Mouse (Mus musculus): ENCODE measurements around the gene Hoxd9. TPM values are rescaled to one million over a fixed set of nuclear protein-coding genes. Genes with fewer than 3 reads are reported as not detected.

Hoxd9 gene
- total and polyA plus RNA-seq, 2 experiments from 2014 or later, result not detected

DNA sequence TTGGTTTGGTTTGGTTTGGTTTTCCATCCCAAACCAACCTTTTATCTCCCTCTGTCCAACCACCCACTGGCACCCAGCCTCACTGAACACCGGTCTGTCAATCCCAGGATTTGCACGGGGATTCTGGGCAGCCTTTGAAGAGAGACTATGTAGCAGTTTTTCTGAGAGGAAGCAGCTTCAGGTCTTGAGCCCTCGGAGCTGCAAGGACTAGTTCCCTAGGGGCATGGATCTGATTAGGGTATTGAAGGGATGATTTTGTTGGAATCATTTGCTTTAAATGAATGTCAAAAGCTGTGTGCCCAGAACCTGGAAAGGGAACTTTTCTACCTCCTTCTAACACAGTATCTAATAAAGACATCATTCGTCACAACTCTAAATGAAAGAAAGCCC, 40.9 kb upstream of the Hoxd9 start:
- Histone ChIP-seq H3K4me1 (ENCODE audit: insufficient read depth) (no peaks in the 10 kb centered on the region), H3K9me3 (ENCODE audit: low read length) (no peaks in the 10 kb centered on the region), H3K4me2 (ENCODE audit: low read depth) (no peak overlapping the region), H3K36me3 (ENCODE audit: insufficient read depth) (no peaks in the 10 kb centered on the region), H3K27me3 (ENCODE audit: insufficient read depth, low read length) (peaks cover 67% of the 10 kb centered on the region), H3K4me3 (ENCODE audit: low read depth, low read length) (no peak overlapping the region), H3K9ac (no peak overlapping the region), H3K27ac (ENCODE audit: low read depth, low read length) (no peak overlapping the region)
- TF ChIP-seq CTCF (IDR thresholded peaks at IDR 0.05; ENCODE audit: low read depth), result no peak
- no peak for ATAC-seq
- peak; percentile 72 for DNase-seq
- 4% methylated on average over 4 of the region's 4 CpGs for WGBS

DNA sequence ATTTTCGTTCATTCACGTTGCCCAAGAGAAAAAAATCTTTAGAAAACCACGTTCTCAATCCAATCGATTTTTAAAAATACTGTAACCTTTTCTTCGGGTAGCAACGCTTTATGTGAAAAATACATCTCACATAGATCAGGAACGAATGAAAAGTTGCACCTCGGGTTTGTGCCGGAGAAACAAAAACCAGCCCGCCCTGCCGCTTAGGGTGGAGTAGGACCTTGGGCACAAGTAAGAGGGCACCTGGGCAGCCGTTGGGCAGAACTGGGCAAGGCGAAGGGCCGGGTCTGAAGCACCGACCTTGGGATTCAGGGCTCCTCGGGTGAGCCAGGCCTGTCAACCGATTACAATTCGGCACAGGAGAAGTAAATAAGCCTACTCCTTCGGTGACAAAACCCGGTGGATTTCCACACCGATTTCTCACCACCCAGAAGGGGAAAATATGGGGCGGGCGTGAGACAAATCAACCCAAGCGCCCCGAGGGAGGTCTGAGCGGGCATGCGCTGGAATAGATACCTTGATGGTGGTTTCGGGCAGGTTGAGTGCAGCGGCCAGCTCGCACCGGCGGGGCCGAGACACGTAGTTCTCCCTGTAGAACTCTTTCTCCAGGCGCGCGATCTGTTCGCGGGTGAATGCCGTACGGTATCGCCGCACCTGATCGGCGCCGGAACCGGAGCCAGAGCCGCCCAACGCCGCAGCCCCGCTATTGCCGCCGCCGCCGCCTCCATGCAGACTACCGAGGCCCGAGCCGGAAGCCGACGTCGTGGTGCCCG, 40.1 kb upstream of the Hoxd9 start:
- WGBS, result 3% methylated on average over 62 of the region's 62 CpGs
- Histone ChIP-seq H3K4me1 (ENCODE audit: insufficient read depth) (no peaks in the 10 kb centered on the region), H3K9ac (no peak overlapping the region), H3K4me3 (ENCODE audit: low read depth, low read length) (no peak overlapping the region), H3K9me3 (ENCODE audit: low read length) (no peaks in the 10 kb centered on the region), H3K36me3 (ENCODE audit: insufficient read depth) (no peaks in the 10 kb centered on the region), H3K27me3 (ENCODE audit: insufficient read depth, low read length) (peaks cover 68% of the 10 kb centered on the region), H3K27ac (ENCODE audit: low read depth, low read length) (no peak overlapping the region), H3K4me2 (ENCODE audit: low read depth) (no peak overlapping the region)
- ATAC-seq (no peak), DNase-seq (peak; percentile 55)
- no peak for TF ChIP-seq CTCF (IDR thresholded peaks at IDR 0.05; ENCODE audit: low read depth)

DNA sequence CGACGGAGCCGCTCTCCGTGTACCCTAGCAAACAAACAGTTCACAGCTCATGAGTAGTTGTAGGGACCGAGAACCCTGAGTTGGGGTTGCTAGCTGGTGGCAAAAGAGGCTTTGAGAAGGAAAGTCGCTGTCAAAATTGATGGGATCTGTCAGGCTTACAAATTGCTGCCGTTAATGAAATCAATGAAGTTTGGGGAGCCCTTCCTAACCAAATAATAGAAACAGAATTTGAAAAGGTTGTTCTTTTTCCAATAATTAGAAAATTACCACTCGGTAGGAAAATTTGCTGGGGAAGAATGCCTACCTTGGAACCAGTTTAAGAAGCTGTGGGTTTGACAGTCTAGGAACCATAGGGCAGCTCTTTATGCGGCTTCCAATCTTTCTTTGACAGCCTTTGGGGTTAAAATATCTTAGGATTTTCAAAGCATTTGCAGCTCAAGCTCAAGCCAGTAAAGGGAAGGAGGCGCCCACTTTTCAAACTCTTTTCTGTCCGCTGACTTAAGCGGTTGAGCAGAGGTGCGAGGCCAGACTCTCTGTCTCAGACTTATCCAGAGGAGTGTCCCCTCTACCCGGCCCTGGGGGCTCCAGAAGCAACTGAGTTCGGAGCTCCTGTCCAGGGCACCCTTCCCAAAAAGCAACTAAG, 39.4 kb upstream of the Hoxd9 start:
- no peaks in the 10 kb centered on the region for H3K4me1 ChIP-seq (ENCODE audit: insufficient read depth)
- DNase-seq (peak; percentile 45), ATAC-seq (no peak)
- no peak overlapping the region for H3K4me3 ChIP-seq (ENCODE audit: low read depth, low read length)
- H3K9me3 ChIP-seq (ENCODE audit: low read length), result no peaks in the 10 kb centered on the region
- H3K27ac ChIP-seq (ENCODE audit: low read depth, low read length), result no peak overlapping the region
- H3K36me3 ChIP-seq (ENCODE audit: insufficient read depth), result no peaks in the 10 kb centered on the region
- WGBS, result 1% methylated on average over 15 of the region's 15 CpGs
- no peak for TF ChIP-seq CTCF (IDR thresholded peaks at IDR 0.05; ENCODE audit: low read depth)
- peaks cover 73% of the 10 kb centered on the region for H3K27me3 ChIP-seq (ENCODE audit: insufficient read depth, low read length)
- H3K9ac ChIP-seq, result no peak overlapping the region
- H3K4me2 ChIP-seq (ENCODE audit: low read depth), result no peak overlapping the region

DNA sequence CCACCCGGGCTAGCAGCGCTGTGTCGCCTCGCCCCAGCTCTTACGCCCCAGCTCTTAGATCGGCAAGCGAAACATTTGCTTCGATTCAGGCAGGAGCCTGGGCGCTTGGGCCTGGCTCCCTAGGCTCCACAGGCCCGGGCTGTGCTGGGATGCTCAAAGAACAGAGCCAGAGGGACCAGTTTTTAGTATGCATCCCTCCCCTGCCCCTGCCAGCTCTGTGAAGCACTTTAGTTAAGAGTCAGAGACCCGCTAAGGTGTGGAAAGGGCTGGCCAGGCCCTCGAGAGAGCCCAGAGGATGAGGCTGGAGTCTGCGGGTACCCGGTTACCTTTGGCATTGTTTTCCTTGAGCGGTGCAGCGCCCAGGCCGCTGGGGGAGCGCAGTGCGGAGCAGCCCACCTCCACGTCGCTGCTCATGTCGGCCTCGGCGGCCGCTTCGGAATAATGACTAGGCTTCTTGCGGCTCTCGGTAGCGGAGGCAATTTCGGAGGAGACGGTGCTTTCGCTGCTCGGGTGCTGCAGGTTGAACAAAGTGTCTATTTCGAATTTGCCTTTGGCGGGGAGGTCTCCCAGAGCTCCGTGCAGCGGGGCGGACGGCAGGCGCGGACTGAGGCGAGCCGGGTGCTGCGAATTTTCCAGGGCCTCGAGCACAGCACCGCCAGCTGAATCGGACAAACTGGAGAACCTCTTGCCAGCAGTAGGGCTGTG, 38.7 kb upstream of the Hoxd9 start:
- Histone ChIP-seq H3K9ac (no peak overlapping the region), H3K4me3 (ENCODE audit: low read depth, low read length) (no peak overlapping the region)

DNA sequence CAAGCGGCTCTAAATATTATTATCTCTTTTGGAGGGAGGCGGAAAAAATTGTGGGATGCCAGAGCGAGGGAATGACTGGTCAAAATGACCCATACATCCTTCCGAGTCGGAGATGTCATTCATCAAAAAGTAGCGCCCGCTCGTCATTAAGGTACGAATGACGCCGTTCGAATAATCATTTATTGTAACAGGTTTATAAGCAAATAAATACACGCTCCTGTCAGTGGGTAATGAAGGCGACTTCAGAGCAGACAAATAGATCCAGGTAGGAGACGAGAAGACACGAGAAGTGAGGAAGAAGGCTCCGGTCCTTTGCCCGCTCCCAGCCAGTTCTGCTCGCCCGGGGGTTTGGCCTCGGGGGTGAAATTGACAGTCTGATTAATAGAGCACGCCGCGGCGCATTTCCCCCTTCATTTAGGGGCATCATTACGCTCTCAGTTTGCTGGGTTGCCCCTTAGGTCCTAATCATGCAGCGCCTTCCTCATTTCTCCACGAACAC, 38.0 kb upstream of the Hoxd9 start, which contains the start of gene Evx2:
Evx2 (minus strand) TSS at position 51 of the 499 bp plus-strand sequence.
- no peak for ATAC-seq
- WGBS, result 2% methylated on average over 28 of the region's 28 CpGs
- no peak for DNase-seq
- Histone ChIP-seq H3K27ac (ENCODE audit: low read depth, low read length) (no peak within 1 kb of the TSS), H3K36me3 (ENCODE audit: insufficient read depth) (no peaks in the 10 kb centered on the region), H3K4me1 (ENCODE audit: insufficient read depth) (no peaks in the 10 kb centered on the region), H3K4me3 (ENCODE audit: low read depth, low read length) (no peak within 1 kb of the TSS), H3K9ac (no peak within 1 kb of the TSS), H3K9me3 (ENCODE audit: low read length) (no peaks in the 10 kb centered on the region), H3K27me3 (ENCODE audit: insufficient read depth, low read length) (peaks cover 77% of the 10 kb centered on the region), H3K4me2 (ENCODE audit: low read depth) (no peak within 1 kb of the TSS)
- no peak for TF ChIP-seq CTCF (IDR thresholded peaks at IDR 0.05; ENCODE audit: low read depth)

More for the DNA sequence above, 38.7 kb upstream of the Hoxd9 start:
- no peaks in the 10 kb centered on the region for H3K36me3 ChIP-seq (ENCODE audit: insufficient read depth)
- H3K27me3 ChIP-seq (ENCODE audit: insufficient read depth, low read length), result peaks cover 77% of the 10 kb centered on the region
- DNase-seq (peak; percentile 52), ATAC-seq (no peak)
- no peak for TF ChIP-seq CTCF (IDR thresholded peaks at IDR 0.05; ENCODE audit: low read depth)
- H3K9me3 ChIP-seq (ENCODE audit: low read length), result no peaks in the 10 kb centered on the region
- no peaks in the 10 kb centered on the region for H3K4me1 ChIP-seq (ENCODE audit: insufficient read depth)
- H3K27ac ChIP-seq (ENCODE audit: low read depth, low read length), result no peak overlapping the region
- no peak overlapping the region for H3K4me2 ChIP-seq (ENCODE audit: low read depth)
- under 1% methylated on average over 47 of the region's 47 CpGs for WGBS

DNA sequence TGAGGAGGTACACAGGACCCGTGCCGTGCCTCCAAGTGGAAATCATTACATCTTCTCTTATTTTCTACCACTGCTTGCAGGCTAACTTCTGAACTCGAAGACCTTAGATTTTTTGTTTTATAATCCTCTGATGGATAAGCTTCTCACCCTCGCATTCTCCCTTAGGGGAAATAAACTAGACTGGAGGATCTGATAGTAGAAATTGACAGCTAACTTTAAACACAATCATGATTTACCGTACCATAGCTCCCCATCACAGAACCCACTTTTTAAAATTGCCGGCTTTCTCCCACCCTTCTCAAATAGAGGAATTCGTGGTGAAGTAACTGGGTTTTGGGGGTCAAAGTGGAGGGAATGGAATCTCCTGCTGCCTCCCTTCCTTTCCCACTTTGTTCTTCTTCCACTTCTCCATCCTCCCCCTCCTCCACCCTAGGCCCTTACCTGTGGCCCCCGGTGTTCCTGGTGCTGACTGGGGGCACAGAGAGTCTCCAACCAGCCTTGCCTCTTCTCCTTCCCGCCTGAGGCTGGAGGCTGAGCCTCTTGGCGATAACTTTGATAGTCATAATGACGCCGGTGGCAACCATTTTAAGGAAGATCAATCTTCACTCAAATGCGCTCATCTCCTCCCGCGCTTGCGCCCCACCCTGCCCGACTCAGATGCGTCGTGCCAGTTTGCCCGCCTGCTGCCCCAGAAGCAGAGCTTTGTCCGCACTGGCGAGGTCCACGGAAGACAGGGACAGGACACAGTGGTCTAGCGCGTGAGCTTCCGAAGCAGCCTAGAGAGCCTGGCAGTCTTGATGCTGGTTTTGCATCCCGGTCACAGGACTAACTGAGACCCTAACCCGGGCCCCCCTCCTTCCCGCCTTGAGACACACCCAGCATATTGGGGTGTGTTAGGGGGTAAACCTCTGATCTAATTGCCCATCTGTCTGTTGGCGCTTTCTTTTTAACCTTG, 36.8 kb upstream of the Hoxd9 start:
- WGBS, result 3% methylated on average over 30 of the region's 30 CpGs
- Histone ChIP-seq H3K27ac (ENCODE audit: low read depth, low read length) (no peak overlapping the region), H3K36me3 (ENCODE audit: insufficient read depth) (no peaks in the 10 kb centered on the region), H3K9ac (no peak overlapping the region), H3K4me3 (ENCODE audit: low read depth, low read length) (no peak overlapping the region), H3K27me3 (ENCODE audit: insufficient read depth, low read length) (peaks cover 77% of the 10 kb centered on the region), H3K4me2 (ENCODE audit: low read depth) (no peak overlapping the region), H3K4me1 (ENCODE audit: insufficient read depth) (no peaks in the 10 kb centered on the region), H3K9me3 (ENCODE audit: low read length) (no peaks in the 10 kb centered on the region)
- DNase-seq, result peak; percentile 37
- TF ChIP-seq CTCF (IDR thresholded peaks at IDR 0.05; ENCODE audit: low read depth), result no peak
- ATAC-seq, result no peak

Measured in forebrain, postnatal 0 days (tissue).